Mouse (Mus musculus) embryonic fibroblast, embryonic 13.5 days (primary cell): ENCODE measurements around the gene Mb. TPM values are rescaled to one million over a fixed set of nuclear protein-coding genes. Genes with fewer than 3 reads are reported as not detected.

Source experiments
- H3K27ac ChIP-seq: 2 replicates; pipeline ENCODE4 v1.5.1; 2012; ENCODE audit warnings: low read length, control low read depth, inconsistent platforms; ENCODE audit not compliant: insufficient read depth
- H3K4me1 ChIP-seq: 2 replicates; pipeline ENCODE4 v1.6.1; 2011; ENCODE audit warnings: low read length; ENCODE audit not compliant: control insufficient read depth, insufficient read depth
- H3K4me3 ChIP-seq: 2 replicates; pipeline ENCODE4 v1.5.1; 2011; ENCODE audit warnings: mild to moderate bottlenecking, control low read depth, low read length; ENCODE audit not compliant: insufficient read depth
- CTCF ChIP-seq: IDR thresholded peaks from 2 replicates; pipeline ENCODE4 v1.5.1; 2011; ENCODE audit warnings: mild to moderate bottlenecking, control low read depth, low read length, moderate library complexity, borderline replicate concordance; ENCODE audit not compliant: insufficient read depth
- POLR2A ChIP-seq: IDR thresholded peaks from 2 replicates; pipeline ENCODE4 v1.6.1; 2011; ENCODE audit warnings: low read depth, mild to moderate bottlenecking, control low read depth, low read length, moderate library complexity
- polyA plus RNA-seq: library from polyadenylated mRNA; stranded (reverse); fragments of >200 nt; gene quantifications from 2 replicates; pipeline ENCODE4 v1.2.4, GENCODE M21; 2011; ENCODE audit warnings: low read depth; ENCODE audit not compliant: missing spikeins, insufficient read length

Mb gene
- polyA plus RNA-seq = not detected in 2 replicates

DNA sequence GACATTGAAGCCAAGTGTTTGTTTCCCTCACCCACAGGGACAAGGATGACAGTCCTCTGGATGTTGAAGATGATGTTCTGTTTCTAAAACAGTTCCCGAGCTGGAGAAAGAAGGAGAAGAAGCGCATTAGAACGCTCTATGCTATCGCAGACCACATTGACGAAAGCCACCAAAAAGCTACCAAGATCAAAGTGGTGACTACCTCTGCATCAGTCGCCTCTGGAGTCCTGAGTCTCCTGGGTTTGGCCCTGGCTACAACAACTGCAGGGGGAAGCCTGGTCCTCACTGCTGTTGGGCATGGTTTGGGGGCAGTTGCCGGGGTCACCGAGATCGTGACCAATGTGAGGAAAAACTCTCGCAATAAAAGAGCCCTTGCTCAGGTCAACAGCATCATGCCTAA, at the start of gene Mb:
Mb (minus strand) TSS at position 101 of the 400 bp plus-strand sequence.
- no peak within 1 kb of the TSS for H3K27ac ChIP-seq
- no peak within 1 kb of the TSS for H3K4me3 ChIP-seq
- TF ChIP-seq CTCF (no peak), POLR2A (no peak)
- 0 out of 2 replicates have a peak, but pooled peaks cover under 1% of the 10 kb centered on the region for H3K4me1 ChIP-seq

DNA sequence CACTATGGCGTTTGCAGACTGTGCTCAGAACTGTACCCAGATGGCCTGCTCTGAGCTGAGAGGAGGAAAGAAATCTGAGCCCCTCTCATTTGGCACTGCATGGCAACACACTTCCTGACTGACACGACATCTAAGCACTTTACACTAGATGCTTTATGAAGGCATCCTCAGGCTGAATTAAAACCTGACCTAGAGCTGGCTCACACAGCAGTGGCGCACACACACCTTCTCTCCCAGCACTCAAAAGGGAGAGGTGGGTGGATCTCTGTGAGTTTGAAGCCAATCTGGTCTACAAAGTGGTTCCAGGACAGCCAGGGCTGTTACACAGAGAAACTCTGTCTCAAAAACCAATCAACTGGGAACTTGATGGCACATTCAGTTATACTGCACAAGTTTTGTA, 49.3 kb upstream of the Mb start:
- Histone ChIP-seq H3K27ac (no peak overlapping the region), H3K4me1 (peaks cover 4% of the 10 kb centered on the region; the same call in 1 of the 2 replicates), H3K4me3 (no peak overlapping the region)
- no peak for TF ChIP-seq CTCF
- TF ChIP-seq POLR2A = no peak

DNA sequence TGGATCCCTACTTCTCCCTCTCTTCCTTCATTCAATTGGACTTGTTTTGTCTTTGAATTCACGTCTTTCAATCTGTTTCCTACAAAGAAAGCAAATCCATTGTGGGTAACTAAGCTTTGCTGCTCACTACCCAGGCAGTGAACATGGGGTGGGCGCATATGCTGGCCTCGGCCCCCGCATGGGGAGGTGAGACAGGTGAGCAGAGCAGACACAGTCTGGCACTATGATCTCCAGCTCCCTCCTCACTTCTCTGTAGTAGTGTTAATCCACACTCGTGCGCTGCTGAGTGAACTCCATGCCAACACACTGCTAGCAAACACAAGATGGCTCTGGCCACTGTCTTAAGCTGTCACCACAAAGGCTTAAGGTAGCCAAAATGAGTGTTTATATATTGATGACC, 46.9 kb upstream of the Mb start:
- TF ChIP-seq CTCF (no peak), POLR2A (no peak)
- Histone ChIP-seq H3K27ac (no peak overlapping the region), H3K4me1 (peaks cover 3% of the 10 kb centered on the region; the same call in 1 of the 2 replicates), H3K4me3 (no peak overlapping the region)

DNA sequence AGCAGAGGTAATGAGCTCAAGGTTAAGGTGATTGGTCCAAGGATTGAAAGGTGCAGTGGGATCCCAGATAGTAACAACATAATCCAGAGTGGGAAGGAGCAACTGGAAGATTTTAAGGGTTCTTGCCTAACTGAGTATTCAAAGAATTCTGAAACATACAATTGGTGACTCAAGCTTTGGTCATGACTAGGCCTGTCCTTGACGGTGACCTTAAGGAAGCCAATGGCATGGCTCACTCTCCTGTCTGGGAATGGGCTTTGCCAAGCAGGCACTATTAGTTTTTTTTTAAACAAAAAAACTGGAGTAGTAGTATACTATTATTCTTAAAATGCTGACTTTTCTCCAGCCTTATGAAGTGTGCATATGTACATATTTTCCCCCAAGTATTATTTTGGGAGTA, 44.7 kb upstream of the Mb start:
- no peak overlapping the region for H3K27ac ChIP-seq
- H3K4me3 ChIP-seq = no peak overlapping the region
- H3K4me1 ChIP-seq = peaks cover 3% of the 10 kb centered on the region; the same call in 1 of the 2 replicates
- TF ChIP-seq CTCF (no peak), POLR2A (no peak)

DNA sequence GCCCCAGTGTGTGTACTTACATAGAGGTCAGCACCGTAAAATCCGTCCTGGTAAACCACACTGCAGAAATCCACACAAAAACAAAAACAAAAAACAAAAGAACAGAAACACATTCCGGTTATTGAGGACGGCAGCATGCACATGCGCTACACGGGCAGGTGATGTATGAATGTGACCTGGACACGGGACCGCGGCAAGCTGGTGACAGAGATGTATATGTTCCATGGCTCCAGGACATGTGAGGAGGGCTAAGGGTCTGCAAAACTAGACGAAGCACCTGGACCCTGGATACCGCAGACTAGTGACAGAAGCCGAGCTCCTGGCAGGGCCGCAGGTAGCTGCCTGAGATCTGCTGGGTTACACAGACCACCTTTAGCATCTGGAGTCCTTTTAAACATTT, 44.0 kb upstream of the Mb start:
- no peak overlapping the region for H3K27ac ChIP-seq
- no peak for TF ChIP-seq CTCF
- peaks cover 3% of the 10 kb centered on the region; the same call in 1 of the 2 replicates for H3K4me1 ChIP-seq
- H3K4me3 ChIP-seq = no peak overlapping the region

DNA sequence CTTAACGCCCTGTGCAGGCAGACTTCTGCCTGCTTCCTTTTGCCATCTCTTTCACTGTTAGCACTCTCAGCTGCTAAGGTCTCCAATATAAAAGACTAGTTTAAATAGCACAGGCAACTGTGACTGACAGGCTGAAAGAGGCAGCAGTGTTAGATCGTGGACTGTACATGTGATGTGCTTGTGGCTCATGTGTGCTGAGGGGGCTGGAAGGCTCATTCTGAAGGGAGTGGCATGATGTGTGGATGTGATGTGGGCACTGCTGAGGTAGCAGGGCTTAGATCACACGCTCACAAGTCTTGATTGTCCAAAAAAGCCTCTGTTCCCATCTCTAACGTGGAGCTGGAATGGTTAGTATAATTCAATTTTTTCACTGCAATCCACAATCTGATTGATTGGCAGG, 40.9 kb upstream of the Mb start:
- H3K4me1 ChIP-seq = peaks cover 5% of the 10 kb centered on the region
- TF ChIP-seq CTCF (no peak), POLR2A (no peak)
- no peak overlapping the region for H3K4me3 ChIP-seq
- no peak overlapping the region for H3K27ac ChIP-seq

DNA sequence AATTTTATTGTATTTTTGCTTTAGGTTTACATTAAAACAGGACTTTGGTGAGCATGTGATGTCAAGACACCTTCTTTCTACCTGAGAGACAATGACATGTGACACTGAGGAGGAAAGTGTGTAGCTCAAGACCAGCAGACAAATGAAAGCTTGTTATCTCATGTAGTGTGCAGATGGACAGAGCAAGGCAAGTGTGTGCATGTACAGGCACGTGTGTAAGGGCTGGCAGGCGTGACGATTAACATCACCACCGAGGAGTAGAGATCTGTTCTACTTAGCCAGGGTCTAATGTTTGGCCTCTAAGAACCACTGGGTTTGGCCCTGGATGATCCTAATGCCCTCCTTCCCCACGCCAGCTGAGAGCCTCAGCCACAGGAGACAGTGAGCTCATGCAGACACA, 40.1 kb upstream of the Mb start:
- Histone ChIP-seq H3K27ac (no peak overlapping the region), H3K4me1 (peaks cover 2% of the 10 kb centered on the region; the same call in 1 of the 2 replicates), H3K4me3 (no peak overlapping the region)
- TF ChIP-seq POLR2A (no peak), CTCF (no peak)

DNA sequence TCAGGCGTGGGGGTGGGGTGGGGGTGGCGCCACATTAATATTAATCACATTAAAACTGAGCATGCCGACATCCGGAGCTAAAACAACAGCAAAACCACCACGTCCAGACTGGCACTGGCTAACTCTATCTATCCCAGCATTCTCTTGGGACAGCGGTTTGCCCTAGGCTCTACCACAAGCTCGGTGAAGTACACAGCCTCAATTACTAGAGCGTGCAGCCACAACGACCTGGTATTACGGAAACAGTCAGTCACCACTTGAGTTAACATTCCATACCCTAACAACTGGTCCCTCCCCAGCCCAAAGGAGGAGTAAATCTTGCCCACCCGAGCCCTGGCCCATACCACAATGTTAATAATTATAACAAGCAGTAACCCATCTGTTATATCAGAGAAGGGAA, 38.8 kb upstream of the Mb start:
- no peak overlapping the region for H3K27ac ChIP-seq
- no peak for TF ChIP-seq POLR2A
- TF ChIP-seq CTCF = no peak
- H3K4me3 ChIP-seq = no peak overlapping the region
- peaks cover 2% of the 10 kb centered on the region; the same call in 1 of the 2 replicates for H3K4me1 ChIP-seq

DNA sequence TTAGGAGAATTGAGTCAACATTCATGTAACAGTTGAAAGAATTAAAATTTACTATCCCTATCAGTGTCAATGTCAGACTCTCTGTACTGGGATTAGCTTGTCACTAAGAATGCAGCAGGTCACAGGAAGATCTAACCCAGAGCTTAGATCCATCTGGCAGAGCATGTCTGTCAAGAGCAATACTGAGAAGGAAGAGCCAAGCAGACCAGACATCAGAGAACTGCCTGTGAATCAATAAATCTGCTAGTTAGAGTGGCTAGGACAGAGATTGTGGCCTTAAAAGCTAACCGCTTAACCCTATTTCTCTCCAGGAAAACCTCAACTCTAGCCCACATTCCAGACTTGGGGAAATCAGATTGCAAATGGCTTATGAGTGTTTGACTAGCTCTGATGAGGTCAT, 36.0 kb upstream of the Mb start:
- Histone ChIP-seq H3K27ac (no peak overlapping the region), H3K4me1 (peaks cover 2% of the 10 kb centered on the region; the same call in 1 of the 2 replicates), H3K4me3 (no peak overlapping the region)
- no peak for TF ChIP-seq POLR2A

DNA sequence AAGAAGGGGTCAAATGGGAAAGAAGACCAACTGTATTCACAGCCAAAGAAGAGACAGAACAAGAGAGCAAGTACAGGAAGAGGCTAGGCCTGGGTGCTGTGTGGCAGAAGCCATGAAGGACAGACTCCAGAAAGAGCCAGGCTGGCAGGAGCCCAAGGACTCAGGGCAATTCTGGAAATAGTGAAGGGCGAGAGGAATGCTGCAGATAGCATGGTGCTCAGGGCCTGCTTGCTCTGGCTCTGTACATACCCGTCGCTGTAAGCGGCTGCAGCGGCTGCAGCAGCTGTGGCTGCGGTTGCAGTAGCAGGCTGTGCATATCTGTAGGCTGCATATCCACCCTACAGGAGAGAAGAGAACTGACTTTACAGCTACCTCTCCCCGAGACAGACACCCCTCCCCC, 35.3 kb upstream of the Mb start:
- Histone ChIP-seq H3K27ac (no peak overlapping the region), H3K4me3 (no peak overlapping the region), H3K4me1 (peaks cover 2% of the 10 kb centered on the region; the same call in 1 of the 2 replicates)
- TF ChIP-seq POLR2A (no peak), CTCF (no peak)

DNA sequence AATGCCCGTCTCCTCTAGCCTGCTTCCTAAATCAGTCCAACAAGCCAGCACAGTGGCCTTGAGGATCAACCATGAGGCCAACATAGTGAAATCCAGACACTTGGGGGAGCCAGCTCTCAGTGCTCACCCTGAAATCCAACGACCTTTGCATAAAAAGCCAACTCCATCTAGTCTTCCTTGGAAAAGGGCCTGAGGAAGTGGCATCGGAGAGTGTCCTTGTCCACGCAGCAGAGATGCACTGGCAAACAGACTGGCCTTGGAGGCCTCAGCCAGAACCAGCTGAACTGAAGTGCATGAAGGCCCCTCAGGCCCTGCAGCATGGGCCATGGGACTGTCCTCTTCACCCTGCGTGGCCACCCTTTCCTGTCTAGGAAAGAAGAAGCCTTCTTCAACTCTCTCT, 31.0 kb upstream of the Mb start:
- Histone ChIP-seq H3K27ac (no peak overlapping the region), H3K4me3 (no peak overlapping the region), H3K4me1 (peaks cover 5% of the 10 kb centered on the region)
- TF ChIP-seq CTCF (no peak), POLR2A (no peak)
